Mouse (Mus musculus): ENCODE data around the gene Mas1. TPM values are rescaled to one million over a fixed set of nuclear protein-coding genes. Genes with fewer than 3 reads are reported as not detected.
"Not testable (repeated sequence)": the region's sequence is repeated elsewhere in the genome, so short reads cannot be mapped to it uniquely, and the experiment has no call there.

Mas1 gene
- total RNA-seq, 2 experiments from 2014 or later, result 36.8 to 42.2 TPM

DNA sequence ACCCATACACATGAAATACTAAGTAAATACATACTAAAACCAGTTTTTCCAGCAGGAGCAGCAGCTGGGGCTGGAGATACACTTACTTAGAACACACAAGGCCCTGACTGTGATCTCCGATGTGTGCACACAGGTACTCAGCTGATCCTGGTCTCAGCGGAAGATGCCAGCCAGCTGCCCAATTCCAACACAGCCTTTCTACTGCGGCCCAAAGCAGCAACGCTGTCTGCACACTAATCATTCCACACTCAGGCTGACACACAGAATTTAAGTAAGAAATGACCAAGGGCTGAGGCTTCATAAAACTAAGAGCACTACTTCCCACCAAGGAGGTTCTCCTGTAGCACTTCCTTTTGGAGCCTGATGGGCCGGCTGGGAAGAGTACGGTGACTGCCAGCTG lies 34.3 kb upstream of the Mas1 start:
- DNase-seq (ENCODE audit: extremely low spot score in 1 of 2, low spot score in 2 of 2), result no peak
- intact Hi-C loops (cut with DNase I), result no loop called here
- no peak overlapping the region for H3K4me3 ChIP-seq
- TF ChIP-seq CTCF (IDR thresholded peaks at IDR 0.05), result no peak
- no peak overlapping the region for H3K27ac ChIP-seq

- H3K4me3 ChIP-seq; intact Hi-C loops (cut with DNase I); DNase-seq (ENCODE audit: extremely low spot score in 1 of 2, low spot score in 2 of 2); H3K27ac ChIP-seq: not testable (repeated sequence)
Measured at GRCm38 (mm10) chr17:12898607-12899006, 30.7 kb upstream of the Mas1 start.

DNA sequence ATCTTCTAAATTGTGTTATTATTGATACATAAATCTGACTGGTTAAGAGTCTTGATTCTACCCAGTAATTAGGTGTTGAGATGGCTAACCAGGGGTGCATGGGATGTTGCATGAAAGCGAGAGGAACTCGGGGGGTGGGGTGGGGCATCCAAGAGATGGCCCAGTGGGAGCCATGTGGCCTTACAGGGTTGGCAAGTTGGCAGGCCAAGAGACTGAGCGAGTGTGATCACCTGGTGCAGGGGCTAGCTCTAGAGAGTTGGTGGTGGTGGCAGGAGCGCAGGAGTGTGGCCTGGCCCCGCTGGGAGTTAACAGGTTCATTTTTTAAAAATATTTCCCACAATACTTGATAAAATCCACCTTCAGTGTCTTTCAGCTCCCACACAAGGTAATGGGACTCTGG lies 29.7 kb upstream of the Mas1 start:
- H3K4me3 ChIP-seq, result no peak overlapping the region
- DNase-seq (ENCODE audit: extremely low spot score in 1 of 2, low spot score in 2 of 2), result no peak

DNA sequence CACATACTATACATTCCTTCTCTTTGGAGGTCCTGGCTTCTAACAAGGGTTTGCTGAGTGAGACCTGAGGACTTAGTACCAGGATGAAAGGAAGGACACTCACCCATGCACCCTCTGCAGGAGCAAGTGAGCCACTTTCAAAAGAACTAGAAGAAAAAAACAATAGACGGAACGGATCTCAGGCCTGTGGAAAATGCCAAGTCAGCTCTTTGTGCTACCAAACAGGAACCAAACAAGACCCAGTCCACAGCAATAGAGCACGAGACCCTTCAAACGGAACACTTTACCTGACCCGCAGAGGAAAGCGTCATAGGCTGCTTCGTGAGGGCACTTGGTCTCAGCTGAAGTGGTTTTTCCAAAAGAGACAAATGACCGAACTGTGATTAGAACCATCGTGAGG lies 24.1 kb upstream of the Mas1 start:
- Histone ChIP-seq H3K27ac (no peak overlapping the region), H3K4me3 (no peak overlapping the region)
- no peak for DNase-seq (ENCODE audit: extremely low spot score in 1 of 2, low spot score in 2 of 2)
- no peak for TF ChIP-seq CTCF (IDR thresholded peaks at IDR 0.05)
- intact Hi-C loops (cut with DNase I), result no loop called here

More for the DNA sequence above, 29.7 kb upstream of the Mas1 start:
- no peak overlapping the region for H3K27ac ChIP-seq
- intact Hi-C loops (cut with DNase I), result no loop called here
- no peak for TF ChIP-seq CTCF (IDR thresholded peaks at IDR 0.05)

DNA sequence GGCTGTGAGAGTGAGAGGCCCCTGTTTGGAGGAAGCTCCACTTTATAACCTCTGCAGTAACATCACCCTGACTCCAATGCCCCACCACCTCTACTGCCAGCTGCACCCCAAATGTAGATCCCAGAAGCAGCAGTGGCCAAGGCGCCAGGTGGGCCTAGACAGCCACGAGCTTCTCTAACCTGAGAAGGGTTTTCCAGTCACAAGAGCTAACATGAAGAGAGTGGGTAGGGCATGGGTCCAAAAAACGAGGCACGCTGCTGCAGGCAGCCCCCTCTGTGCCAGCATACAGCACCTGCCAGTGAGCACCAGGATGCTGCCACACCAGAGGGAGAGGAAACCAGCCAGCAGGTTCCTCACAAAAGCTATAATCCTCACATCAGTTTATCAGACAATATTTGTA lies 23.1 kb upstream of the Mas1 start:
- TF ChIP-seq CTCF (IDR thresholded peaks at IDR 0.05), result no peak
- Histone ChIP-seq H3K4me3 (no peak overlapping the region), H3K27ac (no peak overlapping the region)
- intact Hi-C loops (cut with DNase I), result no loop called here
- no peak for DNase-seq (ENCODE audit: extremely low spot score in 1 of 2, low spot score in 2 of 2)

- no peak for DNase-seq (ENCODE audit: extremely low spot score in 1 of 2, low spot score in 2 of 2)
- intact Hi-C loops (cut with DNase I), result no loop called here
- Histone ChIP-seq H3K4me3 (no peak overlapping the region), H3K27ac (no peak overlapping the region)
- no peak for TF ChIP-seq CTCF (IDR thresholded peaks at IDR 0.05)
Measured at GRCm38 (mm10) chr17:12887021-12887775, 19.3 kb upstream of the Mas1 start.

GRCm38 (mm10) chr17:12886620-12887019 lies 18.7 kb upstream of the Mas1 start:
- no peak overlapping the region for H3K27ac ChIP-seq
- no peak for DNase-seq (ENCODE audit: extremely low spot score in 1 of 2, low spot score in 2 of 2)
- intact Hi-C loops (cut with DNase I), result no loop called here
- no peak overlapping the region for H3K4me3 ChIP-seq
- TF ChIP-seq CTCF (IDR thresholded peaks at IDR 0.05), result no peak

DNA sequence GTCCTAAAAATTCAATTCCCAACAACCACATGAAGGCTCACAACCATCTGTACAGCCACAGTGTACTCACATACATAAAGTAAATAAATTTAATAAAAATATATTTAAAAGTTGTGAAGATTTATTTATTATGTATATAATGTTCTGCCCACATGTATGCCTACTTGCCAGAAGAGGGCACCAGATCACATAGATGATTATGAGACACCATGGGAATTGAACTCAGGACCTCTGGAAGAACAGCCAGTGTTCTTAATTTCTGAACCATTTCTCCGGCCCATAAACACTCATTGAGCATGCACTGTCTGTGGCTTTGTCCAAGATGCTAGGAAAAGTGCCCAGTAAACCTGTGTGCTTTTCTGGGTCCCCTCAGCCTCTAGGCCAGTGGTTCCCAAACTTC lies 13.3 kb upstream of the Mas1 start:
- no peak; the same call in none of the 2 replicates for TF ChIP-seq CTCF (IDR thresholded peaks at IDR 0.05)
- intact Hi-C loops (cut with DNase I), result loop anchor here (2.0 kb wide), 2 partner anchors 36 to 116 kb away; partner anchors contain the start of gene Mrpl18
- DNase-seq (ENCODE audit: extremely low spot score in 1 of 2, low spot score in 2 of 2), result no peak

DNA sequence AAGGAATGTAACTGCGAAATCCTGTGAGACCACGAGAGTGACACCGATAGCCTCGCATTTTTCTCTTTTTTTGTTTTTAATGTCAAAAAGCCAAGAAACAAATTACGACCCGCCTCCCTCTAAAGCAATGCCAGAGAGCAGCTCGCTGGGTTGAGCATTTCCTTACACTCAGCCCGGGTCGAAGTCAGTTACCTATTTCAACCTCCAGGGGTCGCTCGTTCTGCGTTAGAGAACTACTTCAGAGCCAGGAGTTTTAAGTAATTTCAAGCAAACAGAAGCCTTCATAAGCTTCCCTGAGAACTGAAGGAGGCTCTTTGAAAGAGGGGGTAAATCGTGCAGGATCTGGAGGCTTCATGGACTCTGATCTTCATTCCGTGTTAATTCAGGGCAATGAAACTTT lies 12.2 kb upstream of the Mas1 start:
- peak overlapping the region; percentile 22 for H3K4me3 ChIP-seq
- intact Hi-C loops (cut with DNase I), result loop anchor here (2.0 kb wide), 2 partner anchors 37 to 117 kb away; partner anchors contain the start of gene Mrpl18
- H3K27ac ChIP-seq, result no peak overlapping the region
- peak; percentile 85 for TF ChIP-seq CTCF (IDR thresholded peaks at IDR 0.05)
- DNase-seq (ENCODE audit: extremely low spot score in 1 of 2, low spot score in 2 of 2), result peak; percentile 79 to 80

More for the DNA sequence above, 13.3 kb upstream of the Mas1 start:
- Histone ChIP-seq H3K27ac (no peak overlapping the region), H3K4me3 (no peak overlapping the region)

DNA sequence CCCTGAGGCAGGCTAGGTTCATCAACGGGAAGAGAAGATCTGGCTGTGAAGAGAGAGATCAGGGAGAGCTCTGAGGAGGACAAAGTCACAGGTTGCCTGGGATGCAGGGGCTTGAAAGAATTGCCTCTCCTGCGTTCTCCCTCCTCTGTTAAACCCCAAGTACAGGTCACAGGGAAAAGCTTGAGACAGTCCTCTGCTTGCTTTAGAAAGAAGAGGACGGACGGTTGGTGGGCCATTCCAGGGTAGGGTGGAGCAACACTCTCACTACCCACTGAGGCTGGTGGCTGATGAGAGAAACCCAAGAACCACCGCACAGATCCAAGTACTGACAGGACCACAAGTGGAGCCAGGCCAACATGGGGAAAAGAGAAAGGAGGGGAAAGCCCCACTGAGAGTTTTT lies 7.8 kb upstream of the Mas1 start, which contains the start of gene Mrgprh:
Gene Mrgprh, plus strand, starts transcription at position 301 of the 400 bp plus-strand sequence.
- no peak for DNase-seq (ENCODE audit: extremely low spot score in 1 of 2, low spot score in 2 of 2)
- intact Hi-C loops (cut with DNase I), result no loop called here
- no peak within 1 kb of the TSS for H3K4me3 ChIP-seq

GRCm38 (mm10) chr17:12872275-12873028 lies 4.5 kb upstream of the Mas1 start:
- no peak for TF ChIP-seq CTCF (IDR thresholded peaks at IDR 0.05)
- Histone ChIP-seq H3K27ac (no peak overlapping the region), H3K4me3 (no peak overlapping the region)
- no peak for DNase-seq (ENCODE audit: extremely low spot score in 1 of 2, low spot score in 2 of 2)
- intact Hi-C loops (cut with DNase I), result no loop called here

More for the DNA sequence above, 7.8 kb upstream of the Mas1 start, which contains the start of gene Mrgprh:
- H3K27ac ChIP-seq, result no peak within 1 kb of the TSS
- TF ChIP-seq CTCF (IDR thresholded peaks at IDR 0.05), result no peak

DNA sequence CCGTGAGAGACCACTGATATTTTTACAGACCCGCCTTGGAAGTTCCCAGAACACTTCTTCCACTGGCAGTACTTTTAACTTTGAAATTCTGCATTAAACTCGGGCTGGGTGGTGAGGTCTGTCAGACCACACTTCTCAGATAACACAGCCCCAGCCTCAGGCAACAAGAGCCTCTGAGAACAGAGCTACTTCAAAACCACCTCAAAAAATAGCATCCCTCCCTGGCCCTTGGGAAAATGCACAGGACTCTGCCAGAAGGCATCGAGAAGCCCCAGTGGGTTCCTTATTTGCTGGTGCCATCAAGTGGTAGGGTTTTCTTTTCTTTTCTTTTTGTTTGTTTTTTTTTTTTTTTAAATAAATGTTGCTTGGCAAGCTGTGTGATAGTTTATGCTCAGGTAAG lies 697 bp upstream of the Mas1 start:
- TF ChIP-seq CTCF (IDR thresholded peaks at IDR 0.05), result peak; percentile 12
- H3K27ac ChIP-seq, result no peak overlapping the region
- H3K4me3 ChIP-seq, result no peak overlapping the region
- intact Hi-C loops (cut with DNase I), result loop anchor here (5.0 kb wide), 1 partner anchor 71 kb away; no protein-coding TSS in a partner anchor
- no peak for DNase-seq (ENCODE audit: extremely low spot score in 1 of 2, low spot score in 2 of 2)

Data from left cerebral cortex, adult 2 months (tissue).